Mouse (Mus musculus) hematopoietic stem cell, adult 5-6 weeks (primary cell): Measurements from ENCODE around the gene Lilrb4a. TPM values are rescaled to one million over a fixed set of nuclear protein-coding genes. Genes with fewer than 3 reads are reported as not detected.

Experiments
- total RNA-seq: library from RNA; stranded (forward); fragments of 172-1452, 232-1000 nt; gene quantifications from 2 replicates; pipeline ENCODE4 v1.2.3, GENCODE M21; 2017

Lilrb4a gene
- total RNA-seq, 1 experiment from 2014 or later, result 38.3 TPM

Other genes with a start within 250 kb of the Lilrb4a start
- gene Gm49339, start 10.3 kb upstream of the Lilrb4a start, total RNA-seq, result not detected in 2 replicates
- 42.8 and 68.0 TPM in 2 replicates for gene Lilr4b, start 10.3 kb upstream of the Lilrb4a start, total RNA-seq
- not detected in 2 replicates for gene Fam162b, start 99.6 kb downstream of the Lilrb4a start, total RNA-seq
- not detected in 2 replicates for gene Gprc6a, start 140.5 kb downstream of the Lilrb4a start, total RNA-seq
- gene Rfx6, start 186.8 kb downstream of the Lilrb4a start, total RNA-seq, result 0.69 TPM in 1 of 2 replicates, not detected in the other